Mouse (Mus musculus) ES-Bruce4 (cell line): ENCODE measurements around the gene Ptk6. TPM values are rescaled to one million over a fixed set of nuclear protein-coding genes. Genes with fewer than 3 reads are reported as not detected.
"Not testable (repeated sequence)": the region's sequence is repeated elsewhere in the genome, so short reads cannot be mapped to it uniquely, and the experiment has no call there.

Source experiments
- H3K27ac ChIP-seq: 2 replicates; pipeline ENCODE4 v1.5.1; 2012; ENCODE audit warnings: low read length, inconsistent platforms; ENCODE audit not compliant: insufficient read depth
- H3K27me3 ChIP-seq: 2 replicates; pipeline ENCODE4 v1.6.1; 2012; ENCODE audit warnings: mild to moderate bottlenecking, low read length, inconsistent platforms; ENCODE audit not compliant: control insufficient read depth, poor library complexity, insufficient read depth, severe bottlenecking
- H3K36me3 ChIP-seq: 2 replicates; pipeline ENCODE4 v1.6.1; 2012; ENCODE audit warnings: inconsistent platforms, mild to moderate bottlenecking, low read length, moderate library complexity; ENCODE audit not compliant: control insufficient read depth, poor library complexity, insufficient read depth, severe bottlenecking
- H3K4me1 ChIP-seq: one replicate; pipeline ENCODE4 v1.8.1; 2011; ENCODE audit warnings: low read length; ENCODE audit not compliant: control insufficient read depth, insufficient read depth
- H3K4me3 ChIP-seq: 2 replicates; pipeline ENCODE4 v1.5.1; 2011; ENCODE audit warnings: low read depth, mild to moderate bottlenecking, low read length
- H3K9ac ChIP-seq: 2 replicates; pipeline ENCODE4 v1.6.1; 2012; ENCODE audit warnings: low read depth, mild to moderate bottlenecking, inconsistent platforms; ENCODE audit not compliant: poor library complexity, severe bottlenecking
- H3K9me3 ChIP-seq: replicated peaks from 2 replicates; pipeline ENCODE4 v1.6.1; 2012; ENCODE audit warnings: mild to moderate bottlenecking, low read length, inconsistent platforms; ENCODE audit not compliant: control insufficient read depth, poor library complexity, insufficient read depth, severe bottlenecking
- CTCF ChIP-seq: IDR thresholded peaks from one replicate; pipeline ENCODE4 v1.8.1; 2011; ENCODE audit warnings: low read depth, low read length
- EP300 ChIP-seq: IDR thresholded peaks from 2 replicates; pipeline ENCODE4 v1.6.1; 2011; ENCODE audit warnings: low read depth, low read length; ENCODE audit not compliant: insufficient read depth
- POLR2A ChIP-seq: IDR thresholded peaks from one replicate; pipeline ENCODE4 v1.8.1; 2011; ENCODE audit warnings: low read length; ENCODE audit not compliant: insufficient read depth
- polyA plus RNA-seq: library from polyadenylated mRNA; stranded (reverse); fragments of >200 nt; gene quantifications from 2 replicates; pipeline ENCODE4 v1.2.4, GENCODE M21; 2011; ENCODE audit warnings: low read depth; ENCODE audit not compliant: missing spikeins, insufficient read depth, insufficient read length

Gene Ptk6
- polyA plus RNA-seq, 1 experiment, result not detected

- H3K27ac ChIP-seq, result no peak overlapping the region
- H3K36me3 ChIP-seq, result no peaks in the 10 kb centered on the region
- H3K4me3 ChIP-seq, result no peak overlapping the region
- H3K4me1 ChIP-seq, result no peaks in the 10 kb centered on the region
- H3K27me3 ChIP-seq, result no peaks in the 10 kb centered on the region
- H3K9me3 ChIP-seq, result no peaks in the 10 kb centered on the region
- TF ChIP-seq CTCF (no peak), EP300 (no peak), POLR2A (no peak)
- H3K9ac ChIP-seq, result no peak overlapping the region
Measured at GRCm38 (mm10) chr2:181193044-181193443, 9.5 kb downstream of the Ptk6 start.

- no peaks in the 10 kb centered on the region for H3K27me3 ChIP-seq
- H3K9me3 ChIP-seq, result no peaks in the 10 kb centered on the region
- H3K4me3 ChIP-seq, result no peak overlapping the region
- H3K9ac ChIP-seq, result no peak overlapping the region
- no peaks in the 10 kb centered on the region for H3K4me1 ChIP-seq
- no peaks in the 10 kb centered on the region for H3K36me3 ChIP-seq
- H3K27ac ChIP-seq, result no peak overlapping the region
- TF ChIP-seq CTCF (no peak), POLR2A (no peak), EP300 (no peak)
Measured at GRCm38 (mm10) chr2:181191936-181192335, 10.7 kb downstream of the Ptk6 start.

DNA sequence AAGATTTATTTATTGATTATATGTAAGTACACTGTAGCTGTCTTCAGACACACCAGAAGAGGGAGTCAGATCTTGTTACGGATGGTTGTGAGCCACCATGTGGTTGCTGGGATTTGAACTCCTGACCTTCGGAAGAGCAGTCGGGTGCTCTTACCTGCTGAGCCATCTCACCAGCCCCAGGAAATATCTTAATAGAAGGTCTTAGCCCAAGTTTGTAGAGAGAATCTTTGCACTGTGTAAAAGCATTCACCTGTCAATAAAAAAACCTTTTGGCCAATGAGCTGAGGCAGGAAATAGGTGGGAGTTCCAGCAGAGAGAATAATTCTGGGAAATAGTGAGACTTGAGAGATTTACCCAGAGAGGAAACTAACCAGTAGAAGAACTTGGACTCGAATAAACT, 11.2 kb downstream of the Ptk6 start:
- H3K27ac ChIP-seq, H3K36me3 ChIP-seq, H3K27me3 ChIP-seq, H3K4me1 ChIP-seq, H3K9ac ChIP-seq, H3K9me3 ChIP-seq, H3K4me3 ChIP-seq: not testable (repeated sequence)

- Histone ChIP-seq H3K9ac (peak overlapping the region; percentile 2; the same call in 1 of the 2 replicates), H3K9me3 (no peaks in the 10 kb centered on the region), H3K36me3 (no peaks in the 10 kb centered on the region), H3K27me3 (no peaks in the 10 kb centered on the region), H3K4me1 (no peaks in the 10 kb centered on the region), H3K27ac (peak overlapping the region; percentile 89), H3K4me3 (no peak overlapping the region)
- TF ChIP-seq EP300 (no peak), POLR2A (no peak), CTCF (no peak)
Measured at GRCm38 (mm10) chr2:181189321-181189720, 13.3 kb downstream of the Ptk6 start.

GRCm38 (mm10) chr2:181188681-181189080, 13.9 kb downstream of the Ptk6 start:
- H3K9me3 ChIP-seq, result no peaks in the 10 kb centered on the region
- H3K9ac ChIP-seq, result no peak overlapping the region
- no peak for TF ChIP-seq POLR2A
- TF ChIP-seq EP300, result peak; percentile 97
- no peak for TF ChIP-seq CTCF
- peak overlapping the region; percentile 89 for H3K27ac ChIP-seq
- peak overlapping the region; percentile 81 for H3K4me3 ChIP-seq
- H3K4me1 ChIP-seq, result no peaks in the 10 kb centered on the region
- no peaks in the 10 kb centered on the region for H3K27me3 ChIP-seq
- no peaks in the 10 kb centered on the region for H3K36me3 ChIP-seq

DNA sequence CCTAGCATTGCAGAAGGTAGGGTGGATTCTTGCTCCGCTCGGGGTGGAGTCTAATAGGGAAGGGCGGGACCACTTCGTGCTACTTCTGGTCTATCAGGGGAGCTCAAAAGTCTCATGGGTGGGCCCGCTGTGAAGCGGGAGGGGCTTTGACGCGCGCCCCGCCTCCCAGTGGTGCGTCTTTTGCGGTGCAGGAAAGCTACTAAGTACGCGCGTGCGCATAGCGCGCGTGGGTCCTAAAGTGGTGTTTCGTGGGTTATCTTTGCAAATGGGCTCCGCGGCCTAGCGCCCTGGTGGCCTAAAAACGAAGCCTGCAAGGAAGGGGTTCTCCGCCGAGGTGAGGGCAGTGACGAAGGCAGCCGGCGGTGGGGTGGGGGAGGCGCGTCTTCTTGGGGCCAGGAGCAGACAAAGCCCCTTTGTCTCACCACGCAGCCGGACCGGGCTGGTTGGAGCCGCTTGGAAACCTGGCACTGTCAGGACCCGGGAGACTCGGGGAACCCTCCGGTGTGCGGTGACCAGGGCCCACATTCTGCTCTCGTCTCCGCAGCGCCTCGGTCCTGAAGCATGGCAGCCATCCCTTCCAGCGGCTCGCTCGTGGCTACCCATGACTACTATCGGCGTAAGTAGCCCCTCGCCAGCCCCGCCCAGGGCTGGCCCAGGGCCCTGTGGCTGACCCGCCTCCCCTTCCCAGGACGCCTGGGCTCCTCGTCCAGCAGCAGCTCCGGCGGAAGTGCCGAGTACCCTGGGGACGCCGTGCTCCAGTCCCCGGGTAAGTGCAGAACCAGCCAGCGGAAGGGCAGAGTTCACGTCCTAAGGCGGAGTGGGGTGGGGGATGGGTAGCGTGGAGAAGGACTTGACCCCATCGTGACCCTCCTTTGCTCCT, 15.2 kb downstream of the Ptk6 start, which contains the start of gene Ppdpf:
Ppdpf (plus strand) TSS at position 127 of the 880 bp plus-strand sequence.
- peak within 1 kb of the TSS; percentile 81 for H3K4me3 ChIP-seq
- TF ChIP-seq POLR2A (no peak), EP300 (0 out of 2 replicates have a peak, but pooled peaks have one; percentile 24)
- no peaks in the 10 kb centered on the region for H3K9me3 ChIP-seq

More for the DNA sequence above, 15.2 kb downstream of the Ptk6 start, which contains the start of gene Ppdpf:
- Histone ChIP-seq H3K27me3 (no peaks in the 10 kb centered on the region), H3K27ac (peak within 1 kb of the TSS; percentile 73), H3K4me1 (no peaks in the 10 kb centered on the region), H3K9ac (peak within 1 kb of the TSS; percentile 79), H3K36me3 (no peaks in the 10 kb centered on the region)
